Mouse (Mus musculus): Measurements from ENCODE around the gene Slc38a4.
A peak's percentile ranks its signal among the peaks of the same experiment; 100 is the strongest.

Gene Slc38a4

GRCm38 (mm10) chr15:96963318-96963717 lies 92.4 kb downstream of the Slc38a4 start:
- no peak for DNase-seq

- DNase-seq: no peak
These were observed 95.4 kb downstream of the Slc38a4 start for GRCm38 (mm10) chr15:96960343-96960742.

- no peak for DNase-seq
These were observed 96.5 kb downstream of the Slc38a4 start for GRCm38 (mm10) chr15:96959247-96959646.

- no peak for DNase-seq
These were observed 99.1 kb downstream of the Slc38a4 start for GRCm38 (mm10) chr15:96956699-96957098.

- DNase-seq: no peak
These were observed 101.4 kb downstream of the Slc38a4 start for GRCm38 (mm10) chr15:96954389-96954788.

- DNase-seq: no peak
These were observed 101.9 kb downstream of the Slc38a4 start for GRCm38 (mm10) chr15:96953938-96954238.

GRCm38 (mm10) chr15:96953112-96953937 lies 102.4 kb downstream of the Slc38a4 start:
- DNase-seq: peak; percentile 84

GRCm38 (mm10) chr15:96952488-96952887 lies 103.3 kb downstream of the Slc38a4 start:
- no peak for DNase-seq

- DNase-seq: peak; percentile 63
These were observed 104.0 kb downstream of the Slc38a4 start for GRCm38 (mm10) chr15:96951783-96952182.

- no peak for DNase-seq
These were observed 107.3 kb downstream of the Slc38a4 start for GRCm38 (mm10) chr15:96948471-96948870.

Measured in retina, postnatal 1 day (tissue).